Mouse (Mus musculus) myocyte (in vitro differentiated cells): ENCODE data around the gene Ccp110.

Source experiments
- CEBPB ChIP-seq: IDR thresholded peaks from 2 replicates; pipeline ENCODE4 v1.6.1; 2011; ENCODE audit warnings: mild to moderate bottlenecking, moderate library complexity; ENCODE audit not compliant: poor library complexity, insufficient read depth, severe bottlenecking
- E2F4 ChIP-seq: IDR thresholded peaks from one replicate; pipeline ENCODE4 v1.6.1; 2011; ENCODE audit warnings: mild to moderate bottlenecking, control low read depth, moderate library complexity; ENCODE audit not compliant: insufficient read depth
- MAX ChIP-seq: IDR thresholded peaks from one replicate; pipeline ENCODE4 v1.6.1; 2011; ENCODE audit warnings: low read depth, mild to moderate bottlenecking, control low read depth
- MYOD1 ChIP-seq, 3 experiments: IDR thresholded peaks; one replicate each; pipeline ENCODE4 v1.6.1; 2011; ENCODE audit warnings: control low read depth in 2 of 3, low read depth in 2 of 3, mild to moderate bottlenecking in 2 of 3, moderate library complexity in 1 of 3; ENCODE audit not compliant: insufficient read length in 2 of 3, control insufficient read depth in 1 of 3
- MYOG ChIP-seq, 3 experiments: IDR thresholded peaks; one replicate each; pipeline ENCODE4 v1.6.1; 2011; ENCODE audit warnings: control low read depth in 2 of 3, low read depth in 2 of 3, mild to moderate bottlenecking in 2 of 3; ENCODE audit not compliant: insufficient read length in 2 of 3, control insufficient read depth in 1 of 3, insufficient read depth in 1 of 3
- POLR2A ChIP-seq: IDR thresholded peaks from one replicate; pipeline ENCODE4 v1.6.1; 2011; ENCODE audit warnings: low read depth, mild to moderate bottlenecking, control low read depth, moderate library complexity; ENCODE audit not compliant: insufficient read length
- POLR2AphosphoS2 ChIP-seq: IDR thresholded peaks from one replicate; pipeline ENCODE4 v1.6.1; 2011; ENCODE audit warnings: low read depth, control low read depth; ENCODE audit not compliant: insufficient read length
- TCF12 ChIP-seq: IDR thresholded peaks from one replicate; pipeline ENCODE4 v1.6.1; 2011; ENCODE audit warnings: mild to moderate bottlenecking, control low read depth; ENCODE audit not compliant: poor library complexity, insufficient read depth, severe bottlenecking
- USF1 ChIP-seq: IDR thresholded peaks from one replicate; pipeline ENCODE4 v1.6.1; 2011; ENCODE audit warnings: low read depth, mild to moderate bottlenecking, control low read depth, moderate library complexity

GRCm38 (mm10) chr7:118704001-118704850 is 8.1 kb upstream of the Ccp110 start:
- TF ChIP-seq USF1 (no peak), POLR2AphosphoS2 (no peak), CEBPB (no peak), TCF12 (no peak), MYOG (IDR thresholded peaks at IDR 0.05; ENCODE audit: control insufficient read depth in 1 of 3, insufficient read depth in 1 of 3, insufficient read length in 2 of 3, low read depth in 2 of 3) (no peak), POLR2A (no peak), MYOD1 (IDR thresholded peaks at IDR 0.05; ENCODE audit: control insufficient read depth in 1 of 3, insufficient read length in 2 of 3, low read depth in 2 of 3) (no peak), E2F4 (no peak), MAX (no peak)
